Mouse (Mus musculus): ENCODE measurements around the gene Gm4312. TPM values are rescaled to one million over a fixed set of nuclear protein-coding genes. Genes with fewer than 3 reads are reported as not detected.

Gm4312 gene
- polyA plus RNA-seq (2014; fragmentation: Illumina TruSeq; extraction: RNeasy Lipid Tissue Mini Kit (QIAGEN cat#74804); ENCODE audit: insufficient read depth, low read depth, low replicate concordance) = not detected

DNA sequence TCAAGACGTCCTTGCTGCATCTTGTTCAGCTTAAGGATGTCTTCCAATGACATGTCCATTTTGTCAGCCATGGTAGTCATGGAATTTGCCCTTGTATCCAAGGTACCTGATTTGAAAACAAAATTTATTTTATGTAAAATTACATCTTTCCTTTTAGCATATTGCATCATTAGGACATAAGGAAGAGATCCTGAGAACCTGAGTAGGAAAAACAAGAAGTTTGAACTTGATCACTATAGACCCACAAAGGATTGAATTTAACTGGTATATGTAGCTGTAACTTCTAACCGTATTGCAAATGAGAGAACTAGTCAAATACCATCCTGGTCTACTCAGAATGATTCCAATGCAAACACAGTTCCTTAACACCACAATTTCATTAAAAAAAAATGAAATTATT lies at the start of gene Gm4312:
Gene Gm4312 (minus strand): TSS at position 101 of the 400 bp plus-strand sequence.

DNA sequence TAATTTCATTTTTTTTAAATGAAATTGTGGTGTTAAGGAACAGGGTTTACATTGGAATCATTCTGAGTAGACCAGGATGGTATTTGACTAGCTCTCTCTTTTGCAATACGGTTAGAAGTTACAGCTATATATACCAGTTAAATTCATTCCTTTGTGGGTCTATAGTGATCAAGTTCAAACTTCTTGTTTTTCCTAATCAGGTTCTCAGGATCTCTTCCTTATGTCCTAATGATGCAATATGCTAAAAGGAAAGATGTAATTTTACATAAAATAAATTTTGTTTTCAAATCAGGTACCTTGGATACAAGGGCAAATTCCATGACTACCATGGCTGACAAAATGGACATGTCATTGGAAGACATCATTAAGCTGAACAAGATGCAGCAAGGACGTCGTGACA lies 21.3 kb downstream of the Gm4312 start, which contains the start of gene Gm4307:
Gene Gm4307 (plus strand): TSS at position 301 of the 400 bp plus-strand sequence.

DNA sequence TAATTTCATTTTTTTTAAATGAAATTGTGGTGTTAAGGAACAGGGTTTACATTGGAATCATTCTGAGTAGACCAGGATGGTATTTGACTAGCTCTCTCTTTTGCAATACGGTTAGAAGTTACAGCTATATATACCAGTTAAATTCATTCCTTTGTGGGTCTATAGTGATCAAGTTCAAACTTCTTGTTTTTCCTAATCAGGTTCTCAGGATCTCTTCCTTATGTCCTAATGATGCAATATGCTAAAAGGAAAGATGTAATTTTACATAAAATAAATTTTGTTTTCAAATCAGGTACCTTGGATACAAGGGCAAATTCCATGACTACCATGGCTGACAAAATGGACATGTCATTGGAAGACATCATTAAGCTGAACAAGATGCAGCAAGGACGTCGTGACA lies 31.6 kb downstream of the Gm4312 start, which contains the start of gene Gm4305:
Gene Gm4305 (plus strand): TSS at position 301 of the 400 bp plus-strand sequence.

DNA sequence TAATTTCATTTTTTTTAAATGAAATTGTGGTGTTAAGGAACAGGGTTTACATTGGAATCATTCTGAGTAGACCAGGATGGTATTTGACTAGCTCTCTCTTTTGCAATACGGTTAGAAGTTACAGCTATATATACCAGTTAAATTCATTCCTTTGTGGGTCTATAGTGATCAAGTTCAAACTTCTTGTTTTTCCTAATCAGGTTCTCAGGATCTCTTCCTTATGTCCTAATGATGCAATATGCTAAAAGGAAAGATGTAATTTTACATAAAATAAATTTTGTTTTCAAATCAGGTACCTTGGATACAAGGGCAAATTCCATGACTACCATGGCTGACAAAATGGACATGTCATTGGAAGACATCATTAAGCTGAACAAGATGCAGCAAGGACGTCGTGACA lies 36.7 kb downstream of the Gm4312 start, which contains the start of gene Gm4303:
Gene Gm4303 (plus strand): TSS at position 301 of the 400 bp plus-strand sequence.

DNA sequence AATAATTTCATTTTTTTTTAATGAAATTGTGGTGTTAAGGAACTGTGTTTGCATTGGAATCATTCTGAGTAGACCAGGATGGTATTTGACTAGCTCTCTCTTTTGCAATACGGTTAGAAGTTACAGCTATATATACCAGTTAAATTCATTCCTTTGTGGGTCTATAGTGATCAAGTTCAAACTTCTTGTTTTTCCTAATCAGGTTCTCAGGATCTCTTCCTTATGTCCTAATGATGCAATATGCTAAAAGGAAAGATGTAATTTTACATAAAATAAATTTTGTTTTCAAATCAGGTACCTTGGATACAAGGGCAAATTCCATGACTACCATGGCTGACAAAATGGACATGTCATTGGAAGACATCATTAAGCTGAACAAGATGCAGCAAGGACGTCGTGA lies 41.8 kb downstream of the Gm4312 start, which contains the start of gene Gm4302:
Gene Gm4302 (plus strand): TSS at position 301 of the 400 bp plus-strand sequence.

DNA sequence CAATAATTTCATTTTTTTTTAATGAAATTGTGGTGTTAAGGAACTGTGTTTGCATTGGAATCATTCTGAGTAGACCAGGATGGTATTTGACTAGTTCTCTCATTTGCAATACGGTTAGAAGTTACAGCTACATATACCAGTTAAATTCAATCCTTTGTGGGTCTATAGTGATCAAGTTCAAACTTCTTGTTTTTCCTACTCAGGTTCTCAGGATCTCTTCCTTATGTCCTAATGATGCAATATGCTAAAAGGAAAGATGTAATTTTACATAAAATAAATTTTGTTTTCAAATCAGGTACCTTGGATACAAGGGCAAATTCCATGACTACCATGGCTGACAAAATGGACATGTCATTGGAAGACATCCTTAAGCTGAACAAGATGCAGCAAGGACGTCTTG lies 47.0 kb downstream of the Gm4312 start, which contains the start of gene Gm4301:
Gene Gm4301 (plus strand): TSS at position 301 of the 400 bp plus-strand sequence.

Other genes starting within 250 kb of the Gm4312 start
- gene Gm4301, start 46.9 kb downstream of the Gm4312 start, polyA plus RNA-seq (2014; fragmentation: Illumina TruSeq; extraction: RNeasy Lipid Tissue Mini Kit (QIAGEN cat#74804); ENCODE audit: insufficient read depth, low read depth, low replicate concordance) = not detected
- gene Gm4302, start 41.7 kb downstream of the Gm4312 start, polyA plus RNA-seq (2014; fragmentation: Illumina TruSeq; extraction: RNeasy Lipid Tissue Mini Kit (QIAGEN cat#74804); ENCODE audit: insufficient read depth, low read depth, low replicate concordance) = not detected
- not detected for gene Gm4303, start 36.6 kb downstream of the Gm4312 start, polyA plus RNA-seq (2014; fragmentation: Illumina TruSeq; extraction: RNeasy Lipid Tissue Mini Kit (QIAGEN cat#74804); ENCODE audit: insufficient read depth, low read depth, low replicate concordance)
- not detected for gene Gm4305, start 31.5 kb downstream of the Gm4312 start, polyA plus RNA-seq (2014; fragmentation: Illumina TruSeq; extraction: RNeasy Lipid Tissue Mini Kit (QIAGEN cat#74804); ENCODE audit: insufficient read depth, low read depth, low replicate concordance)
- gene Gm4307, start 21.2 kb downstream of the Gm4312 start, polyA plus RNA-seq (2014; fragmentation: Illumina TruSeq; extraction: RNeasy Lipid Tissue Mini Kit (QIAGEN cat#74804); ENCODE audit: insufficient read depth, low read depth, low replicate concordance) = not detected
- gene Tmtc3, start 104.8 kb upstream of the Gm4312 start, polyA plus RNA-seq (2014; fragmentation: Illumina TruSeq; extraction: RNeasy Lipid Tissue Mini Kit (QIAGEN cat#74804); ENCODE audit: insufficient read depth, low read depth, low replicate concordance) = 4.6 TPM
- gene Cep290, start 105.0 kb upstream of the Gm4312 start, polyA plus RNA-seq (2014; fragmentation: Illumina TruSeq; extraction: RNeasy Lipid Tissue Mini Kit (QIAGEN cat#74804); ENCODE audit: insufficient read depth, low read depth, low replicate concordance) = 4.0 TPM
- gene 4930430F08Rik, start 207.9 kb upstream of the Gm4312 start, polyA plus RNA-seq (2014; fragmentation: Illumina TruSeq; extraction: RNeasy Lipid Tissue Mini Kit (QIAGEN cat#74804); ENCODE audit: insufficient read depth, low read depth, low replicate concordance) = 4.4 TPM
- gene 1700017N19Rik, start 207.9 kb upstream of the Gm4312 start, polyA plus RNA-seq (2014; fragmentation: Illumina TruSeq; extraction: RNeasy Lipid Tissue Mini Kit (QIAGEN cat#74804); ENCODE audit: insufficient read depth, low read depth, low replicate concordance) = not detected

All from lung, adult 10 weeks (tissue).